Mouse (Mus musculus) 416B (cell line): Measurements from ENCODE around the gene Il10.
"Not testable (repeated sequence)": the region's sequence is repeated elsewhere in the genome, so short reads cannot be mapped to it uniquely, and the experiment has no call there.

Experiments used
- DNase-seq: peaks from one replicate; pipeline ENCODE4 v3.0.0; 2011; ENCODE audit warnings: low read depth

Gene Il10

DNA sequence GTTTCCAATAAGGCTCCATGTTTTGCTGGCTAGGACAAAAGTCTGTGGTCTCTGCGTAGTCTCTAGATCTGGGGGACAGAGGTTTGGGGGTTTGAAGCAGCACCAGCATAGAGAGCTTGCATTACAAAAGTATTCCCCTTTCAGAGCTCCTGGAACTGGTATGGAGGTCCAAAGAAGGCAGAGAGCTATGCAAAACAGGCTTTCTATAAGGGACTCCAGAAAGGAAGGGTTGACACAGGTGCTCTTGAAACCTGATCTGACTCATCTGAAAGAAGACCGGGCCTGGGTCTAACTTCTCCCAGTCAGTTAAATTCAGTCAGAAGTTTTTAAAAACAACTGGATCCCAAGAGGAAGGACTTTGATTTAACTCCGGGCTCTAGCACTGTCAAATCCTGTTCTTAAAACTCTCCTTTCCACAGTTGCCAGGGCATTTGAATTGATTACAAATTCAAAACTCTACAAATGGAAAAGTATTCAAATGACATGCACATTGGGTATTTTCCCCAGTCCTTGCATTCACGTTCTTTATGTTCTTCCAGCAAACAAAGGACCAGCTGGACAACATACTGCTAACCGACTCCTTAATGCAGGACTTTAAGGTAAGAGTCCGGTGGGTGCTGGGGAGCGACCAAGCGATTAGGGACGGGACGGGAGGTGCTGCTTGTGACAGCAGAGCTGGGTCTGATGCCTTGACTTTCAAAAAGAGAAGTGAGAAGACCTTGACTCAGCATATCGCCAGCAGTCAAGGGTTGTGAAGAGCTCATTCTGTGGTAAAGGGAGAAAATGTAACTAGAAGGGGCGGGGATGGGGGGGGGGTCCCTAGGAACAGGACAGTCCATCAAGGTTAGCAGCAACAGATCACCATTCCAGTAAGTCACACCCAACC lies 1.0 kb downstream of the Il10 start:
- peak; percentile 54 for DNase-seq

DNA sequence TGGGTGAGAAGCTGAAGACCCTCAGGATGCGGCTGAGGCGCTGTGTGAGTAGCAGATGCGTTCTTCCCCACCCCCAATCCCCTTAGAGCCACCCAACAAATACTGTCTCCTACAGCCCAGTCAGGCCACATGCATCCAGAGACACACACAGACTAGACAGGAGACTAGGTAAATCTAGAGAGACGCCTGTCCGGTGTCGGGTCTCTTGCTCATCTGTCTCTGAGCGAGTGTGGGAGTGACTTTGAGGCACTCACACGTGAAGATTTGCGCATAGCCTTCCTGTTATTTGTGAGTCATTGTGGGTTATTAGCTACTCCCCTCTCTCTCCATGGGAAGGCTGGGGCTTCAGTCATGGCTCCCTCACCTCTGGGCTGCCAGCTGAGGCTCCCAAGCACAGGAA lies 1.8 kb downstream of the Il10 start:
- peak; percentile 75 for DNase-seq

DNA sequence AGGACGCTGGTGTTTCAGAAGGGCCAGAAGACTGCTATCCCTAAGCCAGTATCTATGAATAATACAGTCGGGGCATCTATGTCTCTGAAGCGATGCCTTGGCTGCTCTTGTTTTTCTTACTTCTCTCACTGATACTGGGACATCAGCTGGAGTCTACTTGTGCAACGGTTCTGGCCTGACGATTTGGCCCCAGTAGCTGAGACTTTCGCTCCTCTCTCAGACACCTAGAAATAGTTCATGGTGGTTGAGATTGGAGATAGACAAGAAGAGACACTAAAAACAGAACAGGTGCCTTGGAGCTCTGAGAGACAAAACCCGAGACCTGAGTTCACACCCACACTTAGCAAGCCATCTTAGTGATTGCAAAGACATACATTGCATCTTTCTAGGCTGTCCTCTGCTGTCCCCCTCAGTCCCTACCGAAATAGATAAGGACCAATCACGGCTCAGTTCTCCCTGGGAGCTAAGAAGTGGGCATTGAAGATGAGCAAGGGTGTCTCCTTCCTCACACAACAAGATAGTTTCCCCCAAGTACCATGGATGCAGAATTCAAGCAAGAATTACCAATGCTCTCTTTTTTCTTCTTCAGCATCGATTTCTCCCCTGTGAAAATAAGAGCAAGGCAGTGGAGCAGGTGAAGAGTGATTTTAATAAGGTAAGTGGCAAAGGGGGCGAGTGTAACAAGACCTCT lies 2.4 kb downstream of the Il10 start:
- no peak for DNase-seq

- DNase-seq = no peak
Measured at GRCm38 (mm10) chr1:131022591-131023249, 3.1 kb downstream of the Il10 start.

DNA sequence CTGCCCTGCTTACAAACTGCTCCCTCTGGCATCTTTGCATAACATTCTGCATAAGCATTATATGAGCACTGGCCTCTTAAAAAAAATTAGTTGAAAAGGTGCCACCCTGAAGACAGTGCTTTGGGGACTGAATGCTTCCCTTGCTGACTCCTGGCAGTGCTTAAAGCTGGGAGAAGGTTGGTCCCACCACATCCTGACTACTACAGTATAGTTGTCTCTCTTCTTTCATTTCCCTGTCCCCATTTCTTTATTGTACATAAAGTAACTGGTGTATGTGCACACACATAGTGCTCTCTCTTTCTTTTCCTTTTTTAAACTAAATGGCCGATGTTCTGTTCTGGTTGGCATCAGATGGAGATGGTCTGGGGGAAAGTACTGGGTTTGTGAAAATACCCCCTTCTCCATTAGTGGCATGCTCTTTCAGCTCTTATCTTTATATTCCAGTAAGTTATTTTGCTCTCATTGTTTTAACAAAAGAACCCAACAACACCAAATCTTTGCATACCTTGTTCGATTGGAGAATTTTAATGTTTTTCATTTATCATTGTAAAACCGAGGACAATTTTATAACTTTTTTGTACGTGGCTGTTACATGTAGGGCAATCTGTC lies 3.7 kb downstream of the Il10 start:
- not testable (repeated sequence) for DNase-seq

DNA sequence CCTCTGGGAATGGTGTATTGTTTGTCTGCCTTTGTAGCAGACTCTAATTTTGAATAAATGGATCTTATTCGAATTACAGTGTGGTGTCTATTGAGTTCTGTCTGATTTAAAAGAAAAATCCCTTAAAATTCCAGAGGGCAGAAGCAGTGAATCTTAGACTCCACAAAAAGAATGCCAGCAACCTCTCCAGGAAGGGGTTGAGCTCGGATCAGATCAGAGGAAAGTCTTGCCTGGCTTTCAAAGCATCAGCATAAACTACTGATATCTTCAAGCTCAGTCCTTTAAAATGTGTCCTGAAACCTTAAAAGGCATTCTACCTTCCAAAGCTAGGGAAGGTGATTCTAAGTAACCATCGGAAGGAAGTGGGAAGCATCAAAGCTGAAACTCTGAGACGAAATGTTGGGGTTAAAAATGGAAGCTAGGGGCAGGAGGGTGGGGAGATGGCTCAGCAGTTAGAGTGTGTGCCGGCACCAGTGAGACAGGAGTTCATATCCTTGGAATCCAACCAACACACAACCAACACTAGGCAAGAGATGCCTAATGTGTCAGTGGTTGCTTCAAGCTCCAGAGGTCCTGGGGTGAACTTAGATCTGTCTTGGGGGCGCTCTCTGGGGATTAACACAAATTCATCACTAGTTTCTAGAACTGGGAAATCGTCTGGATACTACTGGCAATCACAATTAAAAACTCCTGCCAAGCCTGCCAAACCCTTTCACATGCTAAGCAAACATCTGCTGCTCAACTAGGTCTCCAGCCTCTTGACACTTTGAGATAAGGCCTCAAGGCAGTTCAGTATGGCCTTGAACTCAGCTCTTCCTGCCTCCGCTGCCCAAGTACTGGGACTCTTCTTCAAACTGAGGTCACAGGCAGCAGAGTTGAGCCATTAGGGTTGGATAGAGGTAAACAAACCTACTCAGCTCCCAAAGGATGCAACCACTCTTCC lies 5.5 kb downstream of the Il10 start:
- DNase-seq = no peak

DNA sequence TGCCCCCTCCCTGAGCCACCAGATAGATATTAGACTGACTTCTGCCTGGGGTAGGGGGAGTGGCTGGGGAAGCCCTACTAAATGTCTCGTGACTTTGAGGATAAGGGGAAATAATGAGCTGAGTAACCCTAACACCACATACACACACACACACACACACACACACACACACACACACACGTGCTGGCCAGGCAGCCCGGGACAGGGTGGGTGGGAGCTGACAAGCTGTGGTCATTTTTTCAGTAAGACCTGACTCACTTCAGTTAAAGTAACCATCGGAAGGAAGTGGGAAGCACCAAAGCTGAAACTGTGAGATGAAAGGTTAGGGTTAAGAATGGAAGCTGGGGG lies 6.2 kb downstream of the Il10 start:
- peak; percentile 99 for DNase-seq

DNA sequence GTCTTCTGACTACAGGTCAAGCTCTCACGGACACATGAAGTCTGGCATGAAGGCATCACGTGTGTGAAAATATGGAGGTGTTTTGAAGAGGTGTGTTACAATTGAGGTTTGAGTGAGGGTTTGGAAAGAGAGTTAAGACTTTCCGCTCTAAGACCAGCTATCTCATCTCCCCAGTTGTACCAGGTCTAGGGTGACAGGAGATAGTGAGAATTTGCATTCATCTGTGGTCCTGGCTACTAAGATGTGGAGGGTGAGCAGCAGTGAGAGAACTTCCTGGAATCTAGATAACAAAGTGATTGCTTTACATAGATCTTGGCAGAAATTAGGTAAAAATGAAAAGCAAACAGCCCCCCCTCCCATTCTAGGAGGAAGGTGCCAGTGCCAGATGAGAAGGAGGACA lies 9.6 kb downstream of the Il10 start:
- DNase-seq = peak; percentile 49

DNA sequence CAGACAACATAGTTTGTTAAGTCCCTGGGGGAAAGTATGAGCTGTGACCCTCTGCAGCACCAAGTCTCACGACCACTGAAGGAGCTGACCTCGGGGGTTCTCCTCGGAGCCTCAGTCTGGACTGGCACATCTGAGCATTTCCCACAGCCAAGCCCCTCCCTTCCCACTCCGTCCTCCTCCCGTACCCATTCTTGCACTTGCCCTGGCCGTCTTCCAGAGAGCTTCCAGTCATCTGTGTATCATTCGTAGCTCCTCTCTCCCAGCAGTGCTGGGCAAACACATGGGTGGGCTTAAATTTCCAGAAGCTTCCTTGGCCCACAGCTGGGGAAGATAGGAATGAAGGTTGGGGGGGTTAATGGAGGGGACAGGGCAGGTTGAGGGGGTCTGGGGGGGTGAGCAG lies 10.6 kb downstream of the Il10 start:
- DNase-seq = no peak

DNA sequence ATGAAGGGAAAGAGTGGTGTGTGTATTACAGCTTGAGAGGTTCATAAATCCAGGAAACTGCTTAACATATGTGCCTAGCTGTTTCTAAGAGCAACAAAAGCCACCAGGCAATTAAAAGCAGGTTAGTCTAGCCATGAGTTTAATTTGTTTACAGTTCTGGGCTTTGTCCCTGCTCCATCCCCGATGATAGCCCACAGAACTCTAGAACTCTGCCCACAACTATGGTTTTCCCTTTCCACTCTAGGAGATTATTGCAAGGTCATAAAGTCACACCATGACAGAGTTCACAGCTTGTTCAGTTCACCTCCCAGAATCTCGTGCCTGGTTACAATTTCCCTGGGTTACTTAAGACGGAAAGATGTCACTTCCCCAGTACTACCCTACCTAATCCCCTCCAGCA lies 11.6 kb downstream of the Il10 start:
- no peak for DNase-seq

GRCm38 (mm10) chr1:131038001-131038400 lies 18.4 kb downstream of the Il10 start:
- peak; percentile 96 for DNase-seq

- no peak for DNase-seq
Measured at GRCm38 (mm10) chr1:131038415-131039017, 18.9 kb downstream of the Il10 start.

- DNase-seq = peak; percentile 41
Measured at GRCm38 (mm10) chr1:131039479-131039878, 19.8 kb downstream of the Il10 start.

GRCm38 (mm10) chr1:131042263-131042662 lies 22.6 kb downstream of the Il10 start:
- no peak for DNase-seq

GRCm38 (mm10) chr1:131042721-131043120 lies 23.1 kb downstream of the Il10 start:
- DNase-seq = no peak

GRCm38 (mm10) chr1:131043636-131044035 lies 24.0 kb downstream of the Il10 start:
- DNase-seq = no peak

DNA sequence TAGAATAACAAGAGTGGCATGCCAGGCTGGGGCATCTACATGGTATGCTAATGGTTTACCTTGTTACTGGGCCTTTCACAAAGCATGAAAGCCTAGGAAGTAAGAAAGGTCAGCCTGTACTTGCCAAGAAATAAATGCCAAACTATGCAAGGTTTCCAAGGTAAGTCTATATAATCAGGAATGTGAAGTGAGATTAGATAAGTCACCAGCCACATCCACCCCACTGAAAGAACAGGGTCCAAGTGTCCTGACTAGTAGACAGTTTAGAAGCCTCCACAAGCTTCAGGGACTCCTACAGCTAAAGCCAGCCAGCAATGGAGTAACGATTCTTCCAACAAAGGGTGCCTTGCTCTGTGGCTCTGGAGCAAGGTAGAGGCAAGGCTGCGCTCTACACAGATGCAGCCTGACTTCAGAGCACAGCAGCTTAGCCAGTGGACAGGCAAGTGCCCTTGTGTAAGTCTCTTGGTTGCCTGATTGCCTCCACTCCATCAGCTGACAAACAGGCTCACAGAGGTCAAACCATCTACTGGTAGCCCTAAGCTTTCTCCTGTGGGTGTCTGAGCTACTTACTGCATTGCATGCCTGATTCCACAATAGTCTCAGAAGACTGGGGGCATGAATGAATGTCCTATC lies 26.2 kb downstream of the Il10 start:
- DNase-seq = no peak

- DNase-seq = no peak
Measured at GRCm38 (mm10) chr1:131046607-131047006, 27.0 kb downstream of the Il10 start.

DNA sequence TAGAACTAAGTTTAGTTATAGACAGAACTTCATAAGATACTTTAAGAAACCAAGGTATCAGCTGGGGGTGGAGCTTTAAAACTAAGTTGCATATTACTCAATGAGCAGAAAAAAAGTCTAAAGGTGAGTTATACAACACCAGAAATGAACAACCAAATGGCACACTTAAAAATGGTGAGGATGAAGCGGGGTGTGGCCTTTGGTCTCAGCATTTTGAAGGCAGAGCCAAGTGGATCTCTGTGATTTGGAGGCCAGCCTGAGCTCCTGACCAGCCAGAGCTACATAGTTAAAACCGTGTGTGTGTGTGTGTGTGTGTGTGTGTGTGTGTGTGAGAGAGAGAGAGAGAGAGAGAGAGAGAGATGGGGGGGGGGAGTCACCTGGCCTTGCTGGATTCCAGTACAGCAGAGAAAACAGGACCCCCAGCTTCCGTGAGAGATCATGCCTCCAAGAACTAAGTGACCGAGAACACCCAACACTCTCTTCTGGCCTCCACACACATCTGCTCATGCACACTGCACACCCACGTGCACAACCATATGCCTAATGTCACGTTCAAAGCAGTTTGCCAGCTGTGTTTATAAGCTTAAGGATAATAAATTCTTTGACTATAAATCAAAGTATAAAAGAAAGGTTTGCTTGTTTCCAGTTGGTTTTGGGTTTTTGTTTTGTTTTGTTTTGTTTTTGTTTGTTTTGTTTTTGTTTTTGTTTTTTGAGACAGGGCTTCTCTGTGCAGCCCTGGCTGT lies 28.6 kb downstream of the Il10 start:
- DNase-seq = no peak

DNA sequence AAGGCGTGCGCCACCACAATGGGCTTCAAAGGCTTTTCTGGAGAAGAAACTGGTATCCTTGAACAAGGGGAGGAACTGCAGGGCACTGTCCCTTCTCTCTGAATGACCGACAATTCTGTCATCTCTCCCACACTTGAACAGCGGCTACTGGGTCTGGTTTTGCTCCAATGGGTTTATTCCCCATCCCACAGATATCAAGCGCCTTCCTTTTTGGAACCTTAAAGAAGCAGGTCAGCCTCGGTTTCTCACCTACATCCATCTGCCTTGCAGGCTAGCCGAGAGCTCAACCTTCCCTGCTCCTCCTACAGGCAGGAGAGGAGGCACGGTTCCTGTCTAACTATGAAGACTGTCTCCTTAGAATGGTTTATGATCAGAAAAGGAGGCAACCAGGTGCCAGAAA lies 29.3 kb downstream of the Il10 start:
- DNase-seq = no peak
